Mouse (Mus musculus): ENCODE data around the gene Alk.

GRCm38 (mm10) chr17:71913188-71913587 is 691.2 kb downstream of the Alk start:
- TF ChIP-seq CTCF (IDR thresholded peaks at IDR 0.05) (no peak), POLR2A (IDR thresholded peaks at IDR 0.05; ENCODE audit: insufficient read depth, low read depth, low read length) (no peak)
